17 mouse cellular contexts compared by ENCODE assay signal in genomic region chr5:107411326-107411725, GRCm38 (mm10). TPM values are rescaled to one million over a fixed set of nuclear protein-coding genes. Genes with fewer than 3 reads are reported as not detected.
A peak's percentile ranks its signal among the peaks of the same experiment; 100 is the strongest.
DNase-seq lines count a peak whose midpoint lies in the region; ATAC-seq and TF ChIP-seq lines count a peak whose summit lies in the region.
"Had no signal": no experiment of that assay in that cellular context is flagged by ENCODE, and none has a peak within 500 bp of the region (broad histone marks: within the 10 kb centered on the region; RNA-seq: fewer than 3 reads in every experiment).

No protein-coding gene starts in this region.

- WGBS in lung, postnatal 0 days: 30% methylated on average over 4 of the region's 4 CpGs

- no peaks in the 10 kb centered on the region for H3K4me1 ChIP-seq in lung, postnatal 0 days (ENCODE audit: insufficient read depth, low read depth, low read length)
- H3K4me1 ChIP-seq: hindbrain, embryonic 12.5 days; liver, embryonic 15.5 days had no signal

- no peak overlapping the region for H3K4me3 ChIP-seq in lung, postnatal 0 days (ENCODE audit: low read depth, low read length)
- H3K4me3 ChIP-seq: hindbrain, embryonic 12.5 days; liver, embryonic 15.5 days had no signal

- no peaks in the 10 kb centered on the region for H3K9me3 ChIP-seq in lung, postnatal 0 days (ENCODE audit: low read length)
- H3K9me3 ChIP-seq: hindbrain, embryonic 12.5 days; liver, embryonic 15.5 days had no signal

- no peak overlapping the region for H3K27ac ChIP-seq in lung, postnatal 0 days (ENCODE audit: low read length)
- H3K27ac ChIP-seq: hindbrain, embryonic 12.5 days; liver, embryonic 15.5 days had no signal

- H3K27me3 ChIP-seq in lung, postnatal 0 days (replicated peaks; ENCODE audit: insufficient read depth, low read length): no peaks in the 10 kb centered on the region
- H3K27me3 ChIP-seq: hindbrain, embryonic 12.5 days had no signal

- no peak for TF ChIP-seq EP300 in lung, postnatal 0 days (IDR thresholded peaks at IDR 0.05)

- no peak overlapping the region for H3K9ac ChIP-seq in lung, postnatal 0 days (replicated peaks; ENCODE audit: low read depth)
- H3K9ac ChIP-seq: hindbrain, embryonic 12.5 days; liver, embryonic 15.5 days had no signal

- H3K4me2 ChIP-seq in lung, postnatal 0 days (replicated peaks; ENCODE audit: low read depth, low read length): no peak overlapping the region
- H3K4me2 ChIP-seq: hindbrain, embryonic 12.5 days; liver, embryonic 15.5 days had no signal

- peak; percentile 72 for ATAC-seq in frontal cortex, adult (ENCODE audit: low TSS enrichment)
- ATAC-seq in lung, postnatal 0 days: no peak
- ATAC-seq in granulocyte monocyte progenitor cell, adult 5-6 weeks (replicated peaks; ENCODE audit: poor library complexity, severe bottlenecking): no peak
- ATAC-seq in monocyte, adult 5-6 weeks (replicated peaks; ENCODE audit: insufficient number of reproducible peaks, low FRiP score, low TSS enrichment, poor library complexity, severe bottlenecking): no peak

- no peak for DNase-seq in frontal cortex, postnatal 14 days (ENCODE audit: low spot score in 2 of 2)
- DNase-seq in lung, postnatal 0 days (ENCODE audit: low spot score): peak; percentile 61
- no peak for DNase-seq in lung, postnatal 14 days
- DNase-seq in forelimb bud, embryonic 11.5 days (ENCODE audit: low read depth, low spot score): peak; percentile 43
- DNase-seq in spleen, postnatal 4 days (ENCODE audit: low spot score in 2 of 2): no peak
- DNase-seq: kidney, adult 2 months had no signal

- H3K36me3 ChIP-seq in lung, postnatal 0 days (ENCODE audit: insufficient read depth, low read length): no peaks in the 10 kb centered on the region
- H3K36me3 ChIP-seq: hindbrain, embryonic 12.5 days; liver, embryonic 15.5 days had no signal

- no peak for TF ChIP-seq CTCF in lung, postnatal 0 days (IDR thresholded peaks at IDR 0.05)

RNA-seq across cellular contexts. Expression of gene Ephx4, which starts 8.8 kb away (rescaled TPM):
- 1.2 and 1.6 TPM in 2 replicates for polyA plus RNA-seq in lung, postnatal 0 days (2015; fragmentation: Nextera tagmentation; extraction: Ambion mirVana)
- total RNA-seq in granulocyte monocyte progenitor cell, adult 5-6 weeks (2014; fragmentation: Nextera tagmentation): not detected in 2 replicates
- total RNA-seq in granulocyte monocyte progenitor cell, adult 5-6 weeks (2017): not detected in 2 replicates
- total RNA-seq in monocyte, adult 5-6 weeks (2017): not detected in 3 replicates
- total RNA-seq: megakaryocyte-erythroid progenitor cell, adult 5-6 weeks had no signal
- polyA plus RNA-seq: C2C12 had no signal

RNA-seq across cellular contexts. Expression of gene Lpcat2b, which starts 20.0 kb away (rescaled TPM):
- polyA plus RNA-seq in lung, postnatal 0 days (2015; fragmentation: Nextera tagmentation; extraction: Ambion mirVana): not detected in 2 replicates
- total RNA-seq in granulocyte monocyte progenitor cell, adult 5-6 weeks (2014; fragmentation: Nextera tagmentation): not detected in 2 replicates
- total RNA-seq in granulocyte monocyte progenitor cell, adult 5-6 weeks (2017): not detected in 2 replicates
- not detected in 3 replicates for total RNA-seq in monocyte, adult 5-6 weeks (2017)
- total RNA-seq: adrenal gland, adult 18-20 months; megakaryocyte-erythroid progenitor cell, adult 5-6 weeks; MEL had no signal
- polyA plus RNA-seq: C2C12; heart, embryonic 14.5 days; hindbrain, embryonic 12.5 days; kidney, adult 2 months; liver, embryonic 15.5 days; neural tube, embryonic 11.5 days had no signal

RNA-seq across cellular contexts. Expression of gene Btbd8, which starts 26.5 kb away (rescaled TPM):
- polyA plus RNA-seq in lung, postnatal 0 days (2015; fragmentation: Nextera tagmentation; extraction: Ambion mirVana): 2.1 and 2.4 TPM in 2 replicates
- 7.4 and 9.3 TPM in 2 replicates for total RNA-seq in granulocyte monocyte progenitor cell, adult 5-6 weeks (2014; fragmentation: Nextera tagmentation)
- 12.6 and 14.4 TPM in 2 replicates for total RNA-seq in granulocyte monocyte progenitor cell, adult 5-6 weeks (2017)
- 4.3 to 6.7 TPM (median 4.9 TPM) in 3 replicates for total RNA-seq in monocyte, adult 5-6 weeks (2017)

Comparison
In these comparisons a context has a peak if more than half of its experiments do, and no peak if none do; other contexts are left out.
1. DNase-seq: peak in lung, postnatal 0 days (single experiment) and forelimb bud, embryonic 11.5 days (single experiment); none in frontal cortex, postnatal 14 days (0 of 2), lung, postnatal 14 days (single experiment) and spleen, postnatal 4 days (0 of 2).